Mouse (Mus musculus): ENCODE measurements around the gene Aldh1a7.

Gene Aldh1a7

GRCm38 (mm10) chr19:20727381-20727780 lies at the start of gene Aldh1a7:
Aldh1a7 (minus strand) TSS chr19:20727562.
- DNase-seq (ENCODE audit: low read depth) = no peak

DNA sequence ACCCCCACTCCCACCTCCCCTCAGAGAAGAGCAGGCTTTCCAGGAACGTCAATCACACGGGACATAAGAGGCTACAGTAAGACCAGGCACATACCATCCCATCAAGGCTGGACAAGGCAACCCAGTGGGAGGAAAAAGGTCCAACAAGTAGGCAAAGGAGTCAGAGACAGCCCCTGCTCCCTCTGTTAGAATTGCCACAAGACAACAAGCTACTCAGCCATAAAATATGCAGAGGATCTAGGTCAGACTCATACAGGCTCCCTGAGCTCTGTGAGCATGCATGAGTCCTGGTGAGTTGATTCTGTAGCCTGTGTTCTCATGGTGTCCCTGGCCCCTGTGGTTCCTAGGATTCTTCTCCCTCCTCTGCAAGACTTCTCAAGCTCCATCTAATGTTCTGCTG lies 48.3 kb upstream of the Aldh1a7 start:
- DNase-seq (ENCODE audit: low read depth) = no peak

- DNase-seq (ENCODE audit: low read depth) = no peak
Measured at GRCm38 (mm10) chr19:20773941-20774340, 46.6 kb upstream of the Aldh1a7 start.

GRCm38 (mm10) chr19:20764214-20764613 lies 36.9 kb upstream of the Aldh1a7 start:
- peak; percentile 4 for DNase-seq (ENCODE audit: low read depth)

DNA sequence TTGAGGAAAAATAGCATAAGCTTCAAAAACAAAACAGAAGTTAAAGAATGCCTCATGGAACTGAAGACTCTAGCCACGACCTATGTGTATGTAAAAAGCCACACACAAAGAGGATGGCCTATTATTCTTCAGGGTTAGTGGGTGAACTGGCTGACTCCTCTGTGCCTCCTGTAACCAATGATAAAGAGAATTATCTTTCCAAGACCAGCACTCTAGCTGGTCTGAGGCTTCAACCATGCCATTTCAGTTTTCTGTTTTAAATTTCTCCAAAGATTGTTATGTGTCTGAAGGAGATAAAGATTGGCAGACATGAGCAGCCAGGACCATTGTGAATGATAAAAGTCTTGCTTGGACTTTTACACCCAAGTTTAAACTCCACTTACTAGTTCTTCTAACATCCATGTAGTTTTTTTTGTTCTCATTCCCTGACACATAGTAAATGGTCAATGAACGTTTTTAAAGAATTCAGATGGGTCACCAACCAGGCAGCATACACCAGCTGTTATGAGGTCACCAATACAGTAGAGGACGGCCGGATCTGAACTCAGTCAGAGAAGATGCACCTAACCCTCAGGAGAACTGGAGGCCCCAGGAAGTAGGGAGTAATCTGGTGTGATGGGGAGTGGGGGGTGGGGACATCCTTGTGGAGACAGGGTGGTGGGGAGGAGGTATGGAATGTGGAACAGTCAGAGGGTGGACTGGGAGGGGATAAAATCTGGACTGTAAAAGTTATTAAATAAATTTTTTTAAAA lies 34.5 kb upstream of the Aldh1a7 start:
- DNase-seq (ENCODE audit: low read depth) = no peak

DNA sequence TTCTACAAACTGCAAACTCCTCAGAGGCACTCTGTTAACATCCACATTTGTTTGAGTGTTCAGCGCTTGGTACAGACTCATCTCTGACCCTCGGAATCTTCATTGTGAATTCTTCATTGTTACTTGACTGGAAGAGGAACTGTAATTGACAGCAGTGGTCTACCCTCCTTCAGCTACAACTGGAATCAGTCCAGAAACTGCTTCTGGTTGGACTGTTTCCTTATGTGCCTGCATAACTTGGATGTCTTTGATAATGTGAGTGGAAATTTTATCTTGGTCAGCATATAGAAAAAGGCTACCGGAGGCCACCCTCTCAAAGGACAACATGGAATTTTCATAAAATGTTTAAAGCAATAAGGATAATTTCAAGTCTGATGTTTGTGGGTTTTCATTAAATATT lies 33.8 kb upstream of the Aldh1a7 start:
- DNase-seq (ENCODE audit: low read depth) = no peak

DNA sequence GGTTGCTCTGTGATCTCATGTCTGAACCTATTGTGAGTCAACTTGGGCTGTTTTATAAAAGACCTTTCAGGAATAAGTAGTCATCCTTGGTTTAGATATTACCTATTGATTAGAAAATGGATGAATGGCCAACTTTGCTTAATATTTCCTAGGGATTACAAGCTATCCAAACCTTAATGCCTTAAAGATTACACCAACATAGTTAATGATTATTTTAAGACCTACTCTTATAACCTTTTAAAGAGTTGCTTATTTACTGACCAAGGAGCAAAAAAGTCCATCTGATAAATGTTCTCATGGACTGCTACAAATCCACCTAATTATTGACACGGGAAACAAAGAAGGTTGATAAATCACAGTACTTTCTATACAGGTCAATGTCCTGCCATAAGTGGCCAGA lies 17.3 kb upstream of the Aldh1a7 start:
- DNase-seq (ENCODE audit: low read depth) = no peak

DNA sequence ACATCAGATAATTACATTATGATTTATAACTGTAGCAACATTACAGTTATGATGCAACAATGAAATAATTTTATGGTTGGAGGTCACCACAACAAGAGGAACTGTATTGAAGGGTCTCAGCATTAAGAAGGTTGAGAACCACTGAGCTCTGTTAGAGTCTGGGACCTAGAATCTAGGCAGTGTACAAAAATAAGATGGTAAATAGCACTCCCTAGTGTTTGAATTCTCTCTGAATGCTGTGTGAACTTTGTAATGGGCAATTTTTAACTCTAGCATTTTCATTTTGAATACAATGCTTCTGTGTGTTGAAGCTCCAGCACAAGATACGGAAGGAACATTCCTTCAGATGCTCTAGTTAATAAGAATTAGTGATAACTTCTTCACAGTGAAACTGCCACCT lies 916 bp upstream of the Aldh1a7 start:
- no peak for DNase-seq (ENCODE audit: low read depth)

GRCm38 (mm10) chr19:20722913-20723312 lies 4.4 kb downstream of the Aldh1a7 start:
- no peak for DNase-seq (ENCODE audit: low read depth)

- no peak for DNase-seq (ENCODE audit: low read depth)
Measured at GRCm38 (mm10) chr19:20720298-20720697, 7.1 kb downstream of the Aldh1a7 start.

- no peak for DNase-seq (ENCODE audit: low read depth)
Measured at GRCm38 (mm10) chr19:20715617-20716016, 11.7 kb downstream of the Aldh1a7 start.

GRCm38 (mm10) chr19:20715093-20715492 lies 12.3 kb downstream of the Aldh1a7 start:
- DNase-seq (ENCODE audit: low read depth) = no peak

- DNase-seq (ENCODE audit: low read depth) = no peak
Measured at GRCm38 (mm10) chr19:20714543-20714942, 12.8 kb downstream of the Aldh1a7 start.

GRCm38 (mm10) chr19:20707159-20707558 lies 20.2 kb downstream of the Aldh1a7 start:
- DNase-seq (ENCODE audit: low read depth) = no peak

GRCm38 (mm10) chr19:20706747-20707146 lies 20.6 kb downstream of the Aldh1a7 start:
- DNase-seq (ENCODE audit: low read depth) = no peak

DNA sequence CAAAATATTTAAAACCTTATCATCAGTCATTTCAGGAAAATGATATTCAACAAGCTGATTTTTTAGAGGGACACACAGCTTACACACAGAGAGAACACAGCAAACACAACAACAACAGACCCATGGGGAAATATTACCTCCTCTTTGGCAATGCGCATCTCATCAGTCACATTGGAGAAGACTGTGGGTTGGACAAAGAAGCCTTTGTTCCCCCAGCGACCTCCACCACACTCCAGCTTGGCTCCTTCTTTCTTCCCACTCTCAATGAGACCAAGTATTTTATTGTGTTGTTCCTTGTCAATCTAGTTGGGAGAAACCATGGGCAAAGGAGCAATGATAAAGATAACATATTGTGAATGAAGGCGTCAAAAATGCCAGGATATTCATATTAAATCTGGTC lies 25.3 kb downstream of the Aldh1a7 start:
- no peak for DNase-seq (ENCODE audit: low read depth)

- peak; percentile 21 for DNase-seq (ENCODE audit: low read depth)
Measured at GRCm38 (mm10) chr19:20677697-20678355, 49.5 kb downstream of the Aldh1a7 start.

GRCm38 (mm10) chr19:20654141-20654873 lies 73.1 kb downstream of the Aldh1a7 start:
- no peak for DNase-seq (ENCODE audit: low read depth)

DNA sequence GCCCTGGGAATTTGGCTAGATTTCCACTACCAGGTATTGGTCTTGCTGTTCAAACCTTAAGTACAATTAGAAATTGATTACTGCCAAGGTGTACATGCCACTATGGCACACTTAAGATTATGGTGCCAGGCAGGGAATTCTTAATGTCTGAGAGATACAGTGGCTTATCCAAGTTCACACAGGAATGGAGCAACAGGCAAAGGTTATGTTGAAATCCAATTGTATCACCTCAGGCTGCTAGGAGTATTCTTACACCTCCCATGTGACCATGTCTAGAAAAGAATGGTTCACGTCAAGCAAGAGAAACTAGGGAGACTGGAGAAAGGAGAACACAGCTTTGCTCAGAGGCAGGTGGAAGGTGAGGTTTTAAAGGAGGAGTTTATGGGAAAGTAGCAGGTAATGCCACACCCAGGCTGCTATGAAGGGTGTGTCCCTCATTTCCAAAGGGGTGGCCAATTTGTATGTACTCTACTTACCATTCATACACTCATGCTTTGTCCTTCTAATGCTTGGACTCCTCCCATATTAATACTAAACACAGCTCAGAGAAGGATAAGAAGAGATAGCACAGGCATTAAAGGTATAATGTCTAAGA lies 74.2 kb downstream of the Aldh1a7 start:
- no peak for DNase-seq (ENCODE audit: low read depth)

DNA sequence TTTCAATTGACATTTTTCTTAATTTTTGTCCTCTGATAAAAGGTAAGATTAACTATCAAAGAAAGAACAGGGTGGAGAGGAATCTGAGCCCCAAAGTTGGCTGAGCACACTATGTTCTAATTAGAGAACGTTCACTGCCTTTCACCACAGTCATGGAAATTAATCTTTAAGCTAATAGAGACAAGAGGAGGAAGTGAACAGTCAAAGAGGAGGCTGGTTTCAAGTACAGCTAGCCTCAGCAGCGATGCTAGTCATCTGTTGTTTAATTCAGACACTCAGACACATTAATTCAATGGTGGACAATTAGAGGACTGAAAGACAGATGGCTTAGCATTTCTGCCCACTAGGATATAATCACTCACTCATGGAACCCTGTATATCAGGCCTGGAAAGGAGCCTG lies 77.4 kb downstream of the Aldh1a7 start:
- no peak for DNase-seq (ENCODE audit: low read depth)

- peak; percentile 17 for DNase-seq (ENCODE audit: low read depth)
Measured at GRCm38 (mm10) chr19:20647496-20647895, 79.9 kb downstream of the Aldh1a7 start.

GRCm38 (mm10) chr19:20644346-20644745 lies 83.0 kb downstream of the Aldh1a7 start:
- no peak for DNase-seq (ENCODE audit: low read depth)
